Mouse (Mus musculus) ES-Bruce4 (cell line): ENCODE measurements at regions not wholly inside any gene's neighbourhood (a gene's known extent, or its start where the extent isn't known, plus 50 kb on each side); places are given as distances from the start of the nearest gene placed in this dataset.

ENCODE experiments used
- H3K27ac ChIP-seq: 2 replicates; pipeline ENCODE4 v1.5.1; 2012; ENCODE audit warnings: low read length, inconsistent platforms; ENCODE audit not compliant: insufficient read depth
- H3K27me3 ChIP-seq: 2 replicates; pipeline ENCODE4 v1.6.1; 2012; ENCODE audit warnings: mild to moderate bottlenecking, low read length, inconsistent platforms; ENCODE audit not compliant: control insufficient read depth, poor library complexity, insufficient read depth, severe bottlenecking
- H3K36me3 ChIP-seq: 2 replicates; pipeline ENCODE4 v1.6.1; 2012; ENCODE audit warnings: inconsistent platforms, mild to moderate bottlenecking, low read length, moderate library complexity; ENCODE audit not compliant: control insufficient read depth, poor library complexity, insufficient read depth, severe bottlenecking
- H3K4me1 ChIP-seq: one replicate; pipeline ENCODE4 v1.8.1; 2011; ENCODE audit warnings: low read length; ENCODE audit not compliant: control insufficient read depth, insufficient read depth
- H3K4me3 ChIP-seq: 2 replicates; pipeline ENCODE4 v1.5.1; 2011; ENCODE audit warnings: low read depth, mild to moderate bottlenecking, low read length
- H3K9ac ChIP-seq: 2 replicates; pipeline ENCODE4 v1.6.1; 2012; ENCODE audit warnings: low read depth, mild to moderate bottlenecking, inconsistent platforms; ENCODE audit not compliant: poor library complexity, severe bottlenecking
- H3K9me3 ChIP-seq: replicated peaks from 2 replicates; pipeline ENCODE4 v1.6.1; 2012; ENCODE audit warnings: mild to moderate bottlenecking, low read length, inconsistent platforms; ENCODE audit not compliant: control insufficient read depth, poor library complexity, insufficient read depth, severe bottlenecking
- CTCF ChIP-seq: IDR thresholded peaks from one replicate; pipeline ENCODE4 v1.8.1; 2011; ENCODE audit warnings: low read depth, low read length
- EP300 ChIP-seq: IDR thresholded peaks from 2 replicates; pipeline ENCODE4 v1.6.1; 2011; ENCODE audit warnings: low read depth, low read length; ENCODE audit not compliant: insufficient read depth
- POLR2A ChIP-seq: IDR thresholded peaks from one replicate; pipeline ENCODE4 v1.8.1; 2011; ENCODE audit warnings: low read length; ENCODE audit not compliant: insufficient read depth

GRCm38 (mm10) chr2:108011534-108011933 is 721.1 kb downstream of the Kcna4 start:
- H3K9me3 ChIP-seq: no peaks in the 10 kb centered on the region
- H3K27me3 ChIP-seq: no peaks in the 10 kb centered on the region
- TF ChIP-seq POLR2A (no peak), EP300 (no peak), CTCF (no peak)
- no peaks in the 10 kb centered on the region for H3K36me3 ChIP-seq
- no peaks in the 10 kb centered on the region for H3K4me1 ChIP-seq
- H3K4me3 ChIP-seq: no peak overlapping the region
- H3K27ac ChIP-seq: no peak overlapping the region
- H3K9ac ChIP-seq: no peak overlapping the region

- Histone ChIP-seq H3K36me3 (no peaks in the 10 kb centered on the region), H3K9ac (no peak overlapping the region), H3K27me3 (no peaks in the 10 kb centered on the region), H3K27ac (no peak overlapping the region), H3K4me1 (no peaks in the 10 kb centered on the region), H3K4me3 (no peak overlapping the region), H3K9me3 (no peaks in the 10 kb centered on the region)
- TF ChIP-seq EP300: no peak
These were observed 732.8 kb downstream of the Kcna4 start for GRCm38 (mm10) chr2:108023206-108023605.

GRCm38 (mm10) chr2:108030657-108031056 is 740.2 kb downstream of the Kcna4 start:
- TF ChIP-seq POLR2A (no peak), EP300 (no peak), CTCF (no peak)

GRCm38 (mm10) chr2:108032301-108033013 is 742.0 kb downstream of the Kcna4 start:
- H3K9ac ChIP-seq: no peak overlapping the region
- no peaks in the 10 kb centered on the region for H3K4me1 ChIP-seq
- no peak for TF ChIP-seq CTCF
- no peak for TF ChIP-seq EP300
- TF ChIP-seq POLR2A: no peak
- no peaks in the 10 kb centered on the region for H3K9me3 ChIP-seq
- H3K27me3 ChIP-seq: no peaks in the 10 kb centered on the region
- no peaks in the 10 kb centered on the region for H3K36me3 ChIP-seq
- no peak overlapping the region for H3K4me3 ChIP-seq
- H3K27ac ChIP-seq: no peak overlapping the region

More at GRCm38 (mm10) chr2:108030657-108031056, 740.2 kb downstream of the Kcna4 start:
- no peak overlapping the region for H3K9ac ChIP-seq
- H3K4me3 ChIP-seq: no peak overlapping the region
- H3K9me3 ChIP-seq: no peaks in the 10 kb centered on the region
- no peaks in the 10 kb centered on the region for H3K4me1 ChIP-seq
- H3K36me3 ChIP-seq: no peaks in the 10 kb centered on the region
- H3K27ac ChIP-seq: no peak overlapping the region
- H3K27me3 ChIP-seq: no peaks in the 10 kb centered on the region

GRCm38 (mm10) chr2:108033328-108034182 is 743.1 kb downstream of the Kcna4 start:
- Histone ChIP-seq H3K9me3 (no peaks in the 10 kb centered on the region), H3K36me3 (no peaks in the 10 kb centered on the region), H3K27ac (no peak overlapping the region), H3K27me3 (no peaks in the 10 kb centered on the region), H3K9ac (no peak overlapping the region), H3K4me1 (no peaks in the 10 kb centered on the region), H3K4me3 (no peak overlapping the region)
- TF ChIP-seq EP300 (no peak), CTCF (no peak), POLR2A (no peak)

GRCm38 (mm10) chr2:108034882-108035281 is 744.4 kb downstream of the Kcna4 start:
- Histone ChIP-seq H3K9me3 (no peaks in the 10 kb centered on the region), H3K4me1 (no peaks in the 10 kb centered on the region), H3K27me3 (no peaks in the 10 kb centered on the region), H3K27ac (no peak overlapping the region), H3K36me3 (no peaks in the 10 kb centered on the region), H3K4me3 (no peak overlapping the region), H3K9ac (no peak overlapping the region)
- TF ChIP-seq EP300: no peak
- TF ChIP-seq POLR2A: no peak
- no peak for TF ChIP-seq CTCF
